Comparison of ENCODE assay signal across 10 mouse cellular contexts in genomic region chr11:12415329-12415728, GRCm38 (mm10). TPM values are rescaled to one million over a fixed set of nuclear protein-coding genes. Genes with fewer than 3 reads are reported as not detected.
DNase-seq lines count a peak whose midpoint lies in the region; ATAC-seq and TF ChIP-seq lines count a peak whose summit lies in the region.
"Had no signal": no experiment of that assay in that cellular context is flagged by ENCODE, and none has a peak within 500 bp of the region (broad histone marks: within the 10 kb centered on the region; RNA-seq: fewer than 3 reads in every experiment).

No protein-coding gene starts in this region.

- TF ChIP-seq POLR2A in brain, embryonic 14.5 days (IDR thresholded peaks at IDR 0.05; ENCODE audit: borderline replicate concordance, extremely low read depth, insufficient read depth, insufficient read length, poor library complexity, severe bottlenecking) = no peak

- WGBS in kidney, embryonic 15.5 days = 75% methylated on average over 3 of the region's 3 CpGs
- 36% methylated on average over 3 of the region's 3 CpGs for WGBS in hindbrain, embryonic 10.5 days

- TF ChIP-seq CTCF in brain, embryonic 14.5 days (IDR thresholded peaks at IDR 0.05; ENCODE audit: borderline replicate concordance, extremely low read depth, insufficient read depth, insufficient read length) = no peak

- H3K9ac ChIP-seq in kidney, embryonic 15.5 days = no peak overlapping the region
- H3K9ac ChIP-seq: liver, embryonic 15.5 days had no signal

- no peak overlapping the region for H3K4me3 ChIP-seq in kidney, embryonic 15.5 days (replicated peaks)
- no peak overlapping the region for H3K4me3 ChIP-seq in hindbrain, embryonic 10.5 days
- H3K4me3 ChIP-seq: liver, embryonic 15.5 days had no signal

- no peaks in the 10 kb centered on the region for H3K36me3 ChIP-seq in kidney, embryonic 15.5 days
- no peaks in the 10 kb centered on the region for H3K36me3 ChIP-seq in hindbrain, embryonic 10.5 days
- H3K36me3 ChIP-seq: liver, embryonic 15.5 days had no signal

- ATAC-seq in kidney, embryonic 15.5 days (replicated peaks; ENCODE audit: low FRiP score) = no peak

- H3K4me1 ChIP-seq in kidney, embryonic 15.5 days = no peaks in the 10 kb centered on the region
- H3K4me1 ChIP-seq in hindbrain, embryonic 10.5 days (replicated peaks) = peaks cover 7% of the 10 kb centered on the region
- H3K4me1 ChIP-seq: liver, embryonic 15.5 days had no signal

- no peak overlapping the region for H3K4me2 ChIP-seq in kidney, embryonic 15.5 days
- H3K4me2 ChIP-seq: liver, embryonic 15.5 days had no signal

- no peaks in the 10 kb centered on the region for H3K27me3 ChIP-seq in kidney, embryonic 15.5 days
- H3K27me3 ChIP-seq in hindbrain, embryonic 10.5 days (ENCODE audit: insufficient read depth, poor library complexity, severe bottlenecking) = no peaks in the 10 kb centered on the region
- H3K27me3 ChIP-seq: liver, embryonic 15.5 days had no signal

- no peak overlapping the region for H3K27ac ChIP-seq in kidney, embryonic 15.5 days
- peak overlapping the region; percentile 57; the same call in 1 of the 2 replicates for H3K27ac ChIP-seq in hindbrain, embryonic 10.5 days
- H3K27ac ChIP-seq: liver, embryonic 15.5 days had no signal

- H3K9me3 ChIP-seq in kidney, embryonic 15.5 days (replicated peaks) = no peaks in the 10 kb centered on the region
- H3K9me3 ChIP-seq in hindbrain, embryonic 10.5 days = no peaks in the 10 kb centered on the region
- H3K9me3 ChIP-seq: liver, embryonic 15.5 days had no signal

- peak; percentile 11 to 40 for DNase-seq in kidney, postnatal 25 days
- DNase-seq in brain, embryonic 14.5 days (ENCODE audit: low read depth) = peak; percentile 96
- DNase-seq in hindbrain, embryonic 10.5 days (ENCODE audit: low spot score) = peak; percentile 82
- DNase-seq in neural tube, embryonic 10.5 days (ENCODE audit: extremely low spot score, low spot score) = peak; percentile 56
- no peak for DNase-seq in testis, postnatal 14 days (ENCODE audit: low spot score)
- no peak for DNase-seq in gastrocnemius, adult 18-20 months (ENCODE audit: low spot score)
- DNase-seq in cerebellum, adult 11-12 months = no peak
- DNase-seq: layer of hippocampus, adult 9-11 months had no signal

RNA-seq across cellular contexts. Expression of gene Cobl, which starts 49.4 kb away (rescaled TPM):
- 7.7 and 10.4 TPM in 2 replicates for polyA plus RNA-seq in kidney, embryonic 15.5 days (2015; fragmentation: Nextera tagmentation; extraction: Ambion mirVana)
- polyA plus RNA-seq in brain, embryonic 14.5 days (2012; rRNA removed) = 6.4 and 13.8 TPM in 2 replicates
- polyA plus RNA-seq in hindbrain, embryonic 10.5 days (2016; fragmentation: Nextera tagmentation; extraction: Ambion mirVana) = 2.0 and 2.3 TPM in 2 replicates
- 100 to 1,000 TPM; 121 to 139 TPM for total RNA-seq in gastrocnemius, adult 18-20 months (2021)

Comparison
In these comparisons a context has a peak if more than half of its experiments do, and no peak if none do; other contexts are left out.
1. DNase-seq: peak in kidney, postnatal 25 days (2 of 2), brain, embryonic 14.5 days (single experiment), hindbrain, embryonic 10.5 days (single experiment) and neural tube, embryonic 10.5 days (single experiment); none in testis, postnatal 14 days (single experiment), gastrocnemius, adult 18-20 months (single experiment) and cerebellum, adult 11-12 months (single experiment).